Mouse (Mus musculus): Measurements from ENCODE around the gene Duox1. TPM values are rescaled to one million over a fixed set of nuclear protein-coding genes. Genes with fewer than 3 reads are reported as not detected.

Gene Duox1
- polyA plus RNA-seq, 1 experiment from 2014 or later = not detected

DNA sequence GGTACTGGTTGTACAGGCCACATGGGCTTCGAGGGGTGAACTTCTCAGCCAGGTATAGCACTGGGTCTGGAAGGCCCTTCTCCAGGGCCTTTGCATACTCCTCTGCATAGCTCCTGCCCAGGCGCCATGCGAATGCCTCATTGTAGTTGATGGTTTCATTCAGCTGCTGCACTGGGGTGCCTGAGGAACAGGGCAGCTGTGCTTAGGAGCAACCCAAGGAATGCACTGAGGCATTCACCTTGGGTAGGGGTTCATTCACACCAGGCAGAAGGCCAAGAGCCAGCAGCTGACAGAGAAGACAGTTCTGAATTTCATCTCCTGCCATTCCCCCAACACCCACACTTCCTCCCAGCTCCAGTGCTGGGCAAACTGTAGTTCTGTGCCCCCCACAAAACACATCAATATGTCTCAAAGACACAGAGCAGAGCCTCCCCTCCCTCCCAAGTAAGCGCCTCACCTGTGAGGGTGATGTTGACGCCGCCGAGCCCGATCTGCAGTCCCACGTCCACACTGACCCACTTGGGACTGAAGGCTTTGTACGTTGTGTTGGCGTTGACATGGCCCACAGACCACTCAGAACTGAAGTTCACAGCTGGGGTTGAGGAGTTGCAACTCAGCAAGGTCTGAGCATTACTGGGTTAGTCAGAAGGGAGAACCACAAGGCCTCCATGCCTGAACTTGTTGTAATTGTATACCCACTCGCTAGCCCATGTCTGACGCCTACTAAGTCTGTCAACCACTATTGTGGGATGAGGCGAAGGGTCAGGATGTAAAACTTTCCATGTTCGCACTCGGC lies 10.2 kb upstream of the Duox1 start:
- ATAC-seq (ENCODE audit: low read depth) = no peak
- 68% methylated on average over 16 of the region's 16 CpGs for WGBS (ENCODE audit: insufficient replicate concordance)
- no peak overlapping the region for H3K4me3 ChIP-seq (ENCODE audit: low read depth, low read length)
- H3K9ac ChIP-seq (ENCODE audit: low read depth, low read length) = no peak overlapping the region
- no peaks in the 10 kb centered on the region for H3K36me3 ChIP-seq (ENCODE audit: control insufficient read depth, insufficient read depth)
- H3K27me3 ChIP-seq (ENCODE audit: control insufficient read depth, insufficient read depth, low read depth, low read length) = peaks cover 45% of the 10 kb centered on the region
- peaks cover 6% of the 10 kb centered on the region for H3K4me1 ChIP-seq (ENCODE audit: control insufficient read depth, low read depth, low read length)
- no peak overlapping the region for H3K27ac ChIP-seq (ENCODE audit: low read length)
- H3K9me3 ChIP-seq (replicated peaks; ENCODE audit: control insufficient read depth, low read length) = no peaks in the 10 kb centered on the region
- H3K4me2 ChIP-seq (ENCODE audit: low read depth, low read length) = no peak overlapping the region

DNA sequence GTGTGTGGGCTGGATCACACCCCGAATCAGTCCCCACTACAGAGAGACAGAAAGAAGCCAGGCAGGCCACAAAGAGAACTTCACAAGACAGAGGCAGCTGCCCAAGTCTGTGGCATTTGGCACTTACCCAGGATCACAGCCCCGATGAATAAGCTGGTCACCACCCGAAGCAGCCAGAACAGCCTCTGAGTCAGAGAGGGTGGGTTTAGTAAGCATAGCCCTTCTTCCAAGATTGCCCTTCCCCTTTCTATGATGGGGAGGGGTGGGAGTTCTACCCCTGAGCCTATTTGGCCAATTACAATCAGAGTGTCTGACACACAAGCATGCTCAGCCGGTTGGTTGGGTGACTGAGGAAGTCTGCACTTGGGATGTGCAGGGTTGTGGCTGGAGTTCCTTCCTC lies 9.3 kb upstream of the Duox1 start:
- H3K27me3 ChIP-seq (ENCODE audit: control insufficient read depth, insufficient read depth, low read depth, low read length) = peaks cover 36% of the 10 kb centered on the region
- no peak overlapping the region for H3K9ac ChIP-seq (ENCODE audit: low read depth, low read length)
- no peaks in the 10 kb centered on the region for H3K36me3 ChIP-seq (ENCODE audit: control insufficient read depth, insufficient read depth)
- WGBS (ENCODE audit: insufficient replicate concordance) = 24% methylated on average over 4 of the region's 4 CpGs
- H3K4me1 ChIP-seq (ENCODE audit: control insufficient read depth, low read depth, low read length) = peaks cover 6% of the 10 kb centered on the region
- H3K9me3 ChIP-seq (replicated peaks; ENCODE audit: control insufficient read depth, low read length) = no peaks in the 10 kb centered on the region
- no peak overlapping the region for H3K27ac ChIP-seq (ENCODE audit: low read length)
- no peak for ATAC-seq (ENCODE audit: low read depth)
- no peak overlapping the region for H3K4me3 ChIP-seq (ENCODE audit: low read depth, low read length)
- H3K4me2 ChIP-seq (ENCODE audit: low read depth, low read length) = no peak overlapping the region

DNA sequence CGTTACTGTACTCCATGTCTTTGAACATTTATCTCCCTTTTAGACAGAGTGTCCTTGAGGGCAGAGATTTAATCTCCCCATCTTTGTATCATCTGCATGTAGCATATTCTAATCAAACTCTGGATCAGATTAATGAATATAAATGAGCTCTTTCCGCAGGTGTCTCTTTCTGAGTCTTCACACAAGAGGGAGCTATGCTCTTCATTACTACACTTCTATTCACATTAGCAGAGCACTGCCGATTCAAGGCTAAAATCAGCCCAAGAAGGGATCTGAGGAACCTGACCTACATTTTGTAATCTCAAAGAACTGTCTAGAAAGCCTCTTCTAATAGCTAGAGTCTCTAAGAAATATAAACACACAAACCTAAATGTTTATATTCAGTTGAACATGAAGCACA lies 5.8 kb upstream of the Duox1 start:
- Histone ChIP-seq H3K9ac (ENCODE audit: low read depth, low read length) (no peak overlapping the region), H3K36me3 (ENCODE audit: control insufficient read depth, insufficient read depth) (no peaks in the 10 kb centered on the region), H3K9me3 (replicated peaks; ENCODE audit: control insufficient read depth, low read length) (no peaks in the 10 kb centered on the region), H3K4me2 (ENCODE audit: low read depth, low read length) (no peak overlapping the region), H3K4me1 (ENCODE audit: control insufficient read depth, low read depth, low read length) (no peaks in the 10 kb centered on the region), H3K27me3 (ENCODE audit: control insufficient read depth, insufficient read depth, low read depth, low read length) (peaks cover 44% of the 10 kb centered on the region), H3K4me3 (ENCODE audit: low read depth, low read length) (no peak overlapping the region), H3K27ac (ENCODE audit: low read length) (no peak overlapping the region)
- WGBS (ENCODE audit: insufficient replicate concordance) = 38% methylated on average over 3 of the region's 3 CpGs
- ATAC-seq (ENCODE audit: low read depth) = no peak

DNA sequence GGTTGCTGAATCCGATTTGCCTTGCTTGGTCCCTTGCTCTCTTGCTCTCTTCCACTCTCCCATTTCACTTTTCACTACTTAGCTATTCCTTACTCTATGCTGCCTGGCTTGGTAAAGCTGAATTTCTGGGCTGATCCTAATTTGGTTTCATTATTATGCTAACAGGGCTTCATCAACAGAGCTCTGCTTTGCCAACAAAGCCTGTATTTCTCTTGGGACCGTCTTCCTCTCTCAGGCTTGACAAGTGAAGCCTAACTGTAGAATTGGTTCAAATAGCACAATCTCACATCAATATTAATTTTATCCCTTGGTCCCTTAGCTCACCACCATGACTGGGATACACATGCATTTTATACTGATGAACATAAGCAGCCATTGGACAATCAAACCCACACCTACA lies 3.9 kb upstream of the Duox1 start:
- Histone ChIP-seq H3K4me1 (ENCODE audit: control insufficient read depth, low read depth, low read length) (no peaks in the 10 kb centered on the region), H3K36me3 (ENCODE audit: control insufficient read depth, insufficient read depth) (no peaks in the 10 kb centered on the region), H3K9ac (ENCODE audit: low read depth, low read length) (no peak overlapping the region), H3K4me3 (ENCODE audit: low read depth, low read length) (no peak overlapping the region), H3K27me3 (ENCODE audit: control insufficient read depth, insufficient read depth, low read depth, low read length) (peaks cover 44% of the 10 kb centered on the region), H3K4me2 (ENCODE audit: low read depth, low read length) (no peak overlapping the region), H3K9me3 (replicated peaks; ENCODE audit: control insufficient read depth, low read length) (no peaks in the 10 kb centered on the region), H3K27ac (ENCODE audit: low read length) (no peak overlapping the region)
- 43% methylated on average over 2 of the region's 2 CpGs for WGBS (ENCODE audit: insufficient replicate concordance)
- ATAC-seq (ENCODE audit: low read depth) = no peak

DNA sequence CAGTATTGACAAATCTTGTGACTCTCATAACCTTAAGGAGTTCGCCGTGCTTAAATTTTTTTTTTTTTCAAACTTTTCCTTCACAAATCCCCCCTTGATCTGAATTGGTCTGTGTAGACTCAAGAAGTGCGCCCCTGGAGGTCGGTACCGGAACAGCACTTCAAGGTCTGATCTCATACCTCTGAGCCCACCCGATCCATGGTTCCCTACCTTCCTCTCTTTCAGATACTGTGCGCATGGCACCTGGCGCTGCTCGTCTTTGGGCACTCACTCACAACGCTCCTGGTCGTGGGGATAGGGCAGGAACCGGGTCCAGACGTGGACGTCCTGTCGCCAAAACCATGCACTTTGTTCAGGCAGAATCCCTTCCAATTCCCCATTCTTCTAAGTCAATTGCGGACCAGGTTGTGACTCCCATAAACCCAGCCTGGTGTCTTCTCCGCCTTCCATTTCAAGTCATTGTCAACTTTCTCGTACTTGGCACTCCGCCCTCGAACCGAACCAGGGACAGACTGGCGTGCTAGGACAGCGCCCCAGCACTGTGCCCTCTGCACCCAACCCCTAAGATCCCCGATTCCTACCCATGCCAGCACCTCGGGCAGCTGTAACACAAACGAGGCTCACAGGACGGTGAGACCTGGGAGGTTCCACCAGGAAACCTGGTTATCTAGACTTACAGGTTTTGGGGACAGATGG lies 2.6 kb upstream of the Duox1 start:
- Histone ChIP-seq H3K27ac (ENCODE audit: low read length) (no peak overlapping the region), H3K4me1 (ENCODE audit: control insufficient read depth, low read depth, low read length) (no peaks in the 10 kb centered on the region), H3K4me3 (ENCODE audit: low read depth, low read length) (0 out of 2 replicates have a peak overlapping the region, but pooled peaks have one; percentile 4), H3K4me2 (ENCODE audit: low read depth, low read length) (peak overlapping the region; percentile 27), H3K9ac (ENCODE audit: low read depth, low read length) (no peak overlapping the region), H3K9me3 (replicated peaks; ENCODE audit: control insufficient read depth, low read length) (no peaks in the 10 kb centered on the region), H3K27me3 (ENCODE audit: control insufficient read depth, insufficient read depth, low read depth, low read length) (peaks cover 36% of the 10 kb centered on the region), H3K36me3 (ENCODE audit: control insufficient read depth, insufficient read depth) (no peaks in the 10 kb centered on the region)
- WGBS (ENCODE audit: insufficient replicate concordance) = 3% methylated on average over 27 of the region's 27 CpGs
- no peak for ATAC-seq (ENCODE audit: low read depth)

DNA sequence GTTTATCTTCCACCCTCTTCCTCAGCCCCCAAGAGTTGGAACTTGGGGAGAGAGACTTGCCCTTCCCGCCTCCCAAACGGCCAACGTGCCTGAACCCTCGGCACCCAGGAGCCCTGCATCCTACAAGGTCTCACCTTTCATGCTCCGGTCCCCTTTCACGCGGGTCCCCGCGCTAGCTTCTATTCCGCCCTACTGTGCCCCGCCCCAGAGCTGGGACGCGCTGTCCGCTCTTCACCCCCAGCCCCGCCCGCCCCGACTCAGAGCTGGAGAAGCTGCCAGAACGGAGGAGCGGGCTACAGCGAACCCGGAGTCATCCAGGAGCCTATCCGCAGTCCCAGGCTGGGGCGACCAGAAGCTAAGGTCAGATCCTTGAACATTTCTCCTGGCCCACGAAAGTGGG lies 1.9 kb upstream of the Duox1 start, which contains the start of gene Duoxa1:
Duoxa1 (minus strand) TSS at position 195 of the 400 bp plus-strand sequence.
- Histone ChIP-seq H3K4me1 (ENCODE audit: control insufficient read depth, low read depth, low read length) (no peaks in the 10 kb centered on the region), H3K9me3 (replicated peaks; ENCODE audit: control insufficient read depth, low read length) (no peaks in the 10 kb centered on the region), H3K4me3 (ENCODE audit: low read depth, low read length) (0 out of 2 replicates have a peak within 1 kb of the TSS, but pooled peaks have one; percentile 4), H3K9ac (ENCODE audit: low read depth, low read length) (no peak within 1 kb of the TSS), H3K4me2 (ENCODE audit: low read depth, low read length) (peak within 1 kb of the TSS; percentile 27), H3K27me3 (ENCODE audit: control insufficient read depth, insufficient read depth, low read depth, low read length) (peaks cover 34% of the 10 kb centered on the region), H3K36me3 (ENCODE audit: control insufficient read depth, insufficient read depth) (no peaks in the 10 kb centered on the region), H3K27ac (ENCODE audit: low read length) (no peak within 1 kb of the TSS)
- ATAC-seq (ENCODE audit: low read depth) = no peak
- 8% methylated on average over 24 of the region's 24 CpGs for WGBS (ENCODE audit: insufficient replicate concordance)

DNA sequence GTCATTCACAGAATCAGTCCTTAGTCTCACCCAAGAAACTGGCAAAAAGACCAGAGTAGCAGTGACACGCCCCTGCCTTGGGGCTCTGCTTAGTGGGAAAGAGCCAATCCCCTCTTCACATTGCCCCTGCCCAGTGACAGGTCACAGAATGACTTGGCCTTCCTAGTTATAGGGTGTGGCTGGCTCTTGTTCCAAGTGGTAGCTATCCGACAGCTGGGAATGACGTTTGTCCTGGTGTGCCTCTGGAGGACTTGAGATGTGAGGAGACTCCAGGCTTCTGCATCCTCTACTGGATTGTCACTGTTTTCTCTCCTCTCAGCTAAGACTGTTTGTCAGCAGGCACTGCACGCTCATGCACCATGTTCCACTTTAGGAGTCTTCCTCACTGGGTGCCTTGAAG lies 1.9 kb downstream of the Duox1 start:
- H3K9ac ChIP-seq (ENCODE audit: low read depth, low read length) = no peak overlapping the region
- no peaks in the 10 kb centered on the region for H3K36me3 ChIP-seq (ENCODE audit: control insufficient read depth, insufficient read depth)
- 56% methylated on average over 4 of the region's 4 CpGs for WGBS (ENCODE audit: insufficient replicate concordance)
- H3K9me3 ChIP-seq (replicated peaks; ENCODE audit: control insufficient read depth, low read length) = no peaks in the 10 kb centered on the region
- H3K27ac ChIP-seq (ENCODE audit: low read length) = no peak overlapping the region
- no peak overlapping the region for H3K4me2 ChIP-seq (ENCODE audit: low read depth, low read length)
- H3K27me3 ChIP-seq (ENCODE audit: control insufficient read depth, insufficient read depth, low read depth, low read length) = peaks cover 25% of the 10 kb centered on the region
- H3K4me1 ChIP-seq (ENCODE audit: control insufficient read depth, low read depth, low read length) = no peaks in the 10 kb centered on the region
- ATAC-seq (ENCODE audit: low read depth) = no peak
- no peak overlapping the region for H3K4me3 ChIP-seq (ENCODE audit: low read depth, low read length)

DNA sequence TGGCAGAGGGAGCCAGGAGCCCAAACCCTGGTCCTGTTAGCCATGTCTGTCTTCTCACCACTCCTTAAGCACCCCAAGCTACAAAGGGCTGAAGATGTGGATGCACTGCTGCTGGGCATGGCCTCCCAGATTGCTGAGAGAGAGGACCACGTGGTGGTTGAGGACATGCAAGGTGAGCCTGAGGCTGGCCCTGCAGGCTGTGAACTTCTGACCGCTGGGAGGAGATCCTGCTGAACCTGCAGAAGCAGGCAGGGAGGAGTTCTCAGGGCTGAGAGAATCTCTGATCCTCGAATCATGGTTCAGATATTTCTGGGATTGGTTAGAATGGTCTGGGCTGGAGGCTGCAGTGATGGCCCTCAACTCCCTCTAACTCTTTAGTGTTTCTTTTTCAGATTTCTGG lies 8.5 kb downstream of the Duox1 start:
- no peak overlapping the region for H3K4me2 ChIP-seq (ENCODE audit: low read depth, low read length)
- H3K27ac ChIP-seq (ENCODE audit: low read length) = no peak overlapping the region
- H3K4me3 ChIP-seq (ENCODE audit: low read depth, low read length) = no peak overlapping the region
- no peak overlapping the region for H3K9ac ChIP-seq (ENCODE audit: low read depth, low read length)
- H3K36me3 ChIP-seq (ENCODE audit: control insufficient read depth, insufficient read depth) = no peaks in the 10 kb centered on the region
- no peak for ATAC-seq (ENCODE audit: low read depth)
- no peaks in the 10 kb centered on the region for H3K9me3 ChIP-seq (replicated peaks; ENCODE audit: control insufficient read depth, low read length)
- H3K27me3 ChIP-seq (ENCODE audit: control insufficient read depth, insufficient read depth, low read depth, low read length) = no peaks in the 10 kb centered on the region
- H3K4me1 ChIP-seq (ENCODE audit: control insufficient read depth, low read depth, low read length) = no peaks in the 10 kb centered on the region
- WGBS (ENCODE audit: insufficient replicate concordance) = 33% methylated on average over 3 of the region's 3 CpGs

DNA sequence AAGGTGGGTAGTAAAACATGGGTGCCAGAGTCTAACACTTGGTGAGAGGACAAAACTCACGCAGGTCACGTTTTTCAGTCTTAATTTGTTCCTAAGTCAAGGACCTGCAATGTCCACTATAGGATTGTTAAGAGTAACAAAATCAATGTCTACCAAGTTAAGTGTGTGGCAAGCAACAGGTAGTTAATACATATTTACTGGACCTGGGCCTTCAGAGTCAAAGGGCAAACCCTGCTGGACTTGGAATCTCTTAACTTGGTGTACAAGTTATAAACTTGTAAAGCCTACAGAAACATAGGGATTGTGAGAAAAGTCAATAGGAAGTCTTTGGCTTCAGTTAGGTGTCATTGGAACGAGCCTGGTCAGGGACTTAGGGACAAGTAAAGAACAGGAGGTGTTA lies 9.1 kb downstream of the Duox1 start:
- no peaks in the 10 kb centered on the region for H3K9me3 ChIP-seq (replicated peaks; ENCODE audit: control insufficient read depth, low read length)
- H3K4me1 ChIP-seq (ENCODE audit: control insufficient read depth, low read depth, low read length) = no peaks in the 10 kb centered on the region
- 49% methylated on average over 3 of the region's 3 CpGs for WGBS (ENCODE audit: insufficient replicate concordance)
- no peak overlapping the region for H3K4me2 ChIP-seq (ENCODE audit: low read depth, low read length)
- no peak overlapping the region for H3K4me3 ChIP-seq (ENCODE audit: low read depth, low read length)
- H3K27ac ChIP-seq (ENCODE audit: low read length) = no peak overlapping the region
- H3K27me3 ChIP-seq (ENCODE audit: control insufficient read depth, insufficient read depth, low read depth, low read length) = no peaks in the 10 kb centered on the region
- no peak overlapping the region for H3K9ac ChIP-seq (ENCODE audit: low read depth, low read length)
- no peak for ATAC-seq (ENCODE audit: low read depth)
- H3K36me3 ChIP-seq (ENCODE audit: control insufficient read depth, insufficient read depth) = no peaks in the 10 kb centered on the region
